Mouse (Mus musculus): Measurements from ENCODE around the gene Cdkn2b. TPM values are rescaled to one million over a fixed set of nuclear protein-coding genes. Genes with fewer than 3 reads are reported as not detected.

The Cdkn2b gene
- total and polyA plus RNA-seq, 3 experiments = 1.9 to 2.5 TPM; not detected in 1

GRCm38 (mm10) chr4:89306798-89307365, 4.0 kb downstream of the Cdkn2b start:
- Histone ChIP-seq H3K79me2 (ENCODE audit: control insufficient read depth, insufficient read depth, low read length, poor library complexity) (peaks cover 1% of the 10 kb centered on the region; the same call in 1 of the 2 replicates), H3K27me3 (ENCODE audit: control insufficient read depth in 1 of 2, insufficient read depth in 2 of 2, low read length in 2 of 2) (no peaks in the 10 kb centered on the region)

GRCm38 (mm10) chr4:89305691-89306090, 5.1 kb downstream of the Cdkn2b start:
- H3K27me3 ChIP-seq (ENCODE audit: control insufficient read depth in 1 of 2, insufficient read depth in 2 of 2, low read length in 2 of 2) = no peaks in the 10 kb centered on the region
- peaks cover 9 to 18% of the 10 kb centered on the region in 2 experiments for H3K36me3 ChIP-seq (ENCODE audit: control insufficient read depth in 1 of 2, insufficient read depth in 2 of 2, low read length in 2 of 2)
- TF ChIP-seq MAX (IDR thresholded peaks at IDR 0.05; ENCODE audit: low read length) = no peak
- no peak for TF ChIP-seq MYB (IDR thresholded peaks at IDR 0.05; ENCODE audit: low read depth, low read length)
- TF ChIP-seq KAT2A (conservative IDR thresholded peaks at IDR 0.05; ENCODE audit: low read depth, low read length) = no peak
- no peak for TF ChIP-seq JUND (IDR thresholded peaks at IDR 0.05; ENCODE audit: low read depth, low read length)
- TF ChIP-seq UBTF (IDR thresholded peaks at IDR 0.05; ENCODE audit: borderline replicate concordance, insufficient read depth, low read depth, low read length) = no peak
- no peak for TF ChIP-seq ZMIZ1 (IDR thresholded peaks at IDR 0.05; ENCODE audit: low read depth, low read length)
- no peak for TF ChIP-seq HCFC1 (IDR thresholded peaks at IDR 0.05; ENCODE audit: low read depth, low read length)
- TF ChIP-seq SIN3A (IDR thresholded peaks at IDR 0.05; ENCODE audit: low read length) = no peak
- no peak for TF ChIP-seq NRF1 (IDR thresholded peaks at IDR 0.05; ENCODE audit: insufficient read depth, low read depth, low read length, poor library complexity, severe bottlenecking)
- no peak for TF ChIP-seq MAFK (IDR thresholded peaks at IDR 0.05; ENCODE audit: borderline replicate concordance, low read depth, low read length)
- TF ChIP-seq ZC3H11A (IDR thresholded peaks at IDR 0.05; ENCODE audit: low read depth, low read length) = no peak
- TF ChIP-seq RAD21 (IDR thresholded peaks at IDR 0.05; ENCODE audit: low read depth, low read length) = no peak
- TF ChIP-seq NELFE (IDR thresholded peaks at IDR 0.05; ENCODE audit: low read depth, low read length) = no peak
- no peak for TF ChIP-seq POLR2A (IDR thresholded peaks at IDR 0.05; ENCODE audit: control insufficient read depth in 1 of 2, insufficient read depth in 1 of 2, low read depth in 1 of 2, low read length in 2 of 2, poor library complexity in 1 of 2)
- no peak for TF ChIP-seq RCOR1 (IDR thresholded peaks at IDR 0.05; ENCODE audit: low read depth, low read length)
- no peak for TF ChIP-seq MEF2A (IDR thresholded peaks at IDR 0.05; ENCODE audit: extremely low read depth, insufficient replicate concordance, low read depth, low read length, poor library complexity, severe bottlenecking)
- no peak for TF ChIP-seq USF1 (IDR thresholded peaks at IDR 0.05; ENCODE audit: low read depth, low read length)
- H3K27ac ChIP-seq (ENCODE audit: control insufficient read depth, low read depth, low read length) = no peak overlapping the region
- 0 out of 2 replicates have a peak, but pooled peaks cover 1% of the 10 kb centered on the region for H3K79me2 ChIP-seq (ENCODE audit: control insufficient read depth, insufficient read depth, low read length, poor library complexity)
- H3K4me3 ChIP-seq (ENCODE audit: control insufficient read depth in 1 of 2, insufficient read depth in 1 of 2, low read depth in 2 of 2, low read length in 2 of 2) = no peak overlapping the region
- H3K4me1 ChIP-seq (ENCODE audit: control insufficient read depth in 1 of 2, insufficient read depth in 2 of 2, low read length in 2 of 2) = peaks cover 2 to 5% of the 10 kb centered on the region in 2 experiments; a peak in 2 of 4 replicates
- DNase-seq (ENCODE audit: low read depth, low spot score) = no peak
- no peaks in the 10 kb centered on the region for H3K9me3 ChIP-seq (replicated peaks; ENCODE audit: insufficient read depth, low read length)
- H3K9ac ChIP-seq (ENCODE audit: control insufficient read depth, low read depth, low read length, poor library complexity, severe bottlenecking) = no peak overlapping the region

More at GRCm38 (mm10) chr4:89306798-89307365, 4.0 kb downstream of the Cdkn2b start:
- Histone ChIP-seq H3K9ac (ENCODE audit: control insufficient read depth, low read depth, low read length, poor library complexity, severe bottlenecking) (no peak overlapping the region), H3K9me3 (replicated peaks; ENCODE audit: insufficient read depth, low read length) (no peaks in the 10 kb centered on the region), H3K4me1 (ENCODE audit: control insufficient read depth in 1 of 2, insufficient read depth in 2 of 2, low read length in 2 of 2) (peaks cover 2 to 5% of the 10 kb centered on the region in 2 experiments; a peak in 2 of 4 replicates), H3K36me3 (ENCODE audit: control insufficient read depth in 1 of 2, insufficient read depth in 2 of 2, low read length in 2 of 2) (peaks cover 8 to 11% of the 10 kb centered on the region in 2 experiments), H3K27ac (ENCODE audit: control insufficient read depth, low read depth, low read length) (no peak overlapping the region), H3K4me3 (ENCODE audit: control insufficient read depth in 1 of 2, insufficient read depth in 1 of 2, low read depth in 2 of 2, low read length in 2 of 2) (no peak overlapping the region)
- TF ChIP-seq ZKSCAN1 (IDR thresholded peaks at IDR 0.05; ENCODE audit: low read depth, low read length) (no peak), RCOR1 (IDR thresholded peaks at IDR 0.05; ENCODE audit: low read depth, low read length) (no peak), NRF1 (IDR thresholded peaks at IDR 0.05; ENCODE audit: insufficient read depth, low read depth, low read length, poor library complexity, severe bottlenecking) (no peak), MAFK (IDR thresholded peaks at IDR 0.05; ENCODE audit: borderline replicate concordance, low read depth, low read length) (no peak), MAX (IDR thresholded peaks at IDR 0.05; ENCODE audit: low read length) (no peak), E2F4 (IDR thresholded peaks at IDR 0.05; ENCODE audit: borderline replicate concordance, low read depth, low read length) (no peak), POLR2A (IDR thresholded peaks at IDR 0.05; ENCODE audit: control insufficient read depth in 1 of 2, insufficient read depth in 1 of 2, low read depth in 1 of 2, low read length in 2 of 2, poor library complexity in 1 of 2) (no peak), EP300 (IDR thresholded peaks at IDR 0.05; ENCODE audit: low read depth in 1 of 2, low read length in 2 of 2) (no peak), CHD2 (IDR thresholded peaks at IDR 0.05; ENCODE audit: low read length) (no peak), TCF12 (IDR thresholded peaks at IDR 0.05; ENCODE audit: low read depth, low read length) (no peak), USF2 (IDR thresholded peaks at IDR 0.05; ENCODE audit: borderline replicate concordance in 1 of 2, insufficient read depth in 1 of 2, low read depth in 1 of 2, low read length in 2 of 2) (no peak), POLR2AphosphoS2 (IDR thresholded peaks at IDR 0.05; ENCODE audit: low read length) (no peak), ZNF384 (IDR thresholded peaks at IDR 0.05; ENCODE audit: low read depth, low read length) (no peak), USF1 (IDR thresholded peaks at IDR 0.05; ENCODE audit: low read depth, low read length) (no peak), MYB (IDR thresholded peaks at IDR 0.05; ENCODE audit: low read depth, low read length) (no peak), MEF2A (IDR thresholded peaks at IDR 0.05; ENCODE audit: extremely low read depth, insufficient replicate concordance, low read depth, low read length, poor library complexity, severe bottlenecking) (no peak)
- DNase-seq (ENCODE audit: low read depth, low spot score) = no peak

Measured in MEL (cell line).